Mouse (Mus musculus) E14TG2a.4 (cell line): ENCODE measurements around the gene 1700015G11Rik.

Experiments
- CTCF ChIP-seq: conservative IDR thresholded peaks from 2 replicates; pipeline ENCODE4 v1.5.1; 2014; ENCODE audit warnings: low read length
- NANOG ChIP-seq: IDR thresholded peaks from 2 replicates; pipeline ENCODE4 v1.6.1; 2014; ENCODE audit warnings: borderline replicate concordance, low read length, mixed read lengths

DNA sequence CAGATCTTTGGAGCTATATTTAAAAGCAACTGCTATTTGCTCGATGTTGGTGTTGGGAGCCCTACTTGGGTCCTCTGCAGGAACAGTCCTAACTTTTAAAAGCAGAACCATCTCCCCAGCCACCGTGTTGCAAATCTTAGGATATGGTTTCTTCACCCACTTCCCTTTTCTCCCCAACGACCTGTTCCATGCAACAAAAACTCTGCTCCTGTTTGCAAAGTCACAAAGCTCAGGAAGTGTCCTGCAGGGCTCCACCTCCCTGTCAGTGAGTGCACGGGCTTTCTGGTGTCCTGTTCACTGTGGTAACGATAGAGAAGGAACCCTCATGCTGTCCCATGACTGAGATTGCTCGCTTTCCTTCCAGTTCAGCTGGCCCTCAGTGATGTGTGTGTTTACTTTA, 28.6 kb downstream of the 1700015G11Rik start:
- no peak for TF ChIP-seq CTCF
- TF ChIP-seq NANOG = no peak
